Mouse (Mus musculus) small intestine, adult 2 months (tissue): ENCODE measurements at regions not wholly inside any gene's neighbourhood (a gene's known extent, or its start where the extent isn't known, plus 50 kb on each side); places are given as distances from the start of the nearest gene placed in this dataset.

Experiments
- H3K27ac ChIP-seq: fragments of 200-500 bp; 2 replicates; pipeline ENCODE4 v1.5.1; 2012; ENCODE audit warnings: low read depth, low read length, control low read depth, inconsistent platforms; ENCODE audit not compliant: insufficient read depth
- H3K27me3 ChIP-seq: fragments of 200-500 bp; 2 replicates; pipeline ENCODE4 v1.6.1; 2012; ENCODE audit warnings: mild to moderate bottlenecking, moderate library complexity, low read length, inconsistent platforms; ENCODE audit not compliant: control insufficient read depth, insufficient read depth
- H3K36me3 ChIP-seq: fragments of 200-500 bp; 2 replicates; pipeline ENCODE4 v1.6.1; 2012; ENCODE audit warnings: mild to moderate bottlenecking, low read length, control low read depth, inconsistent platforms; ENCODE audit not compliant: control insufficient read depth, insufficient read depth
- H3K4me1 ChIP-seq: fragments of 200-500 bp; 2 replicates; pipeline ENCODE4 v1.6.1; 2012; ENCODE audit warnings: low read length, inconsistent platforms, mixed read lengths; ENCODE audit not compliant: control insufficient read depth, insufficient read depth, insufficient read length
- H3K4me3 ChIP-seq: fragments of 200-500 bp; 2 replicates; pipeline ENCODE4 v1.5.1; 2012; ENCODE audit warnings: low read depth, mild to moderate bottlenecking, control low read depth, inconsistent platforms, low read length, moderate library complexity
- CTCF ChIP-seq: fragments of 200-500 bp; IDR thresholded peaks from 2 replicates; pipeline ENCODE4 v1.5.1; 2012; ENCODE audit warnings: low read depth, mild to moderate bottlenecking, control low read depth, inconsistent platforms, low read length, moderate library complexity, mixed read lengths; ENCODE audit not compliant: insufficient replicate concordance, insufficient read length; ENCODE audit errors: extremely low read depth
- POLR2A ChIP-seq: fragments of 200-500 bp; IDR thresholded peaks from 2 replicates; pipeline ENCODE4 v1.6.1; 2012; ENCODE audit warnings: low read depth, mild to moderate bottlenecking, control low read depth, inconsistent platforms, low read length, moderate library complexity
- WGBS: fragments of 180-500 bp; shearing (Covaris S2); methylation state at CpG from one replicate; pipeline ENCODE4 v1.1.7; 2018; 5-methylcytosine and 5-hydroxymethylcytosine counted together

- Histone ChIP-seq H3K4me1 (no peaks in the 10 kb centered on the region), H3K36me3 (no peaks in the 10 kb centered on the region), H3K27ac (no peak overlapping the region), H3K27me3 (no peaks in the 10 kb centered on the region), H3K4me3 (no peak overlapping the region)
- 92% methylated on average over 2 of the region's 2 CpGs for WGBS
- TF ChIP-seq CTCF, result no peak
- no peak for TF ChIP-seq POLR2A
Measured at GRCm38 (mm10) chr12:9874823-9875222, 304.9 kb downstream of the Osr1 start.

GRCm38 (mm10) chr12:9881953-9882623 is 312.2 kb downstream of the Osr1 start:
- no peak for TF ChIP-seq CTCF
- TF ChIP-seq POLR2A, result no peak
- 82% methylated on average over 2 of the region's 2 CpGs for WGBS
- Histone ChIP-seq H3K27me3 (no peaks in the 10 kb centered on the region), H3K4me3 (no peak overlapping the region), H3K27ac (no peak overlapping the region), H3K36me3 (no peaks in the 10 kb centered on the region), H3K4me1 (no peaks in the 10 kb centered on the region)

- no peaks in the 10 kb centered on the region for H3K4me1 ChIP-seq
- 10% methylated on average over 1 of the region's 1 CpGs for WGBS
- no peaks in the 10 kb centered on the region for H3K27me3 ChIP-seq
- H3K27ac ChIP-seq, result no peak overlapping the region
- H3K36me3 ChIP-seq, result no peaks in the 10 kb centered on the region
- TF ChIP-seq CTCF (no peak), POLR2A (no peak)
- no peak overlapping the region for H3K4me3 ChIP-seq
Measured at GRCm38 (mm10) chr12:9883037-9883730, 313.3 kb downstream of the Osr1 start.

- whole genome bisulfite sequencing, result 79% methylated on average over 2 of the region's 2 CpGs
Measured at GRCm38 (mm10) chr12:9894521-9894920, 324.6 kb downstream of the Osr1 start.

GRCm38 (mm10) chr12:9897980-9898379 is 328.1 kb downstream of the Osr1 start:
- Histone ChIP-seq H3K4me3 (no peak overlapping the region), H3K4me1 (no peaks in the 10 kb centered on the region), H3K27me3 (no peaks in the 10 kb centered on the region), H3K36me3 (no peaks in the 10 kb centered on the region), H3K27ac (no peak overlapping the region)
- WGBS, result 82% methylated on average over 6 of the region's 6 CpGs
- no peak for TF ChIP-seq POLR2A
- TF ChIP-seq CTCF, result no peak

More at GRCm38 (mm10) chr12:9894521-9894920, 324.6 kb downstream of the Osr1 start:
- Histone ChIP-seq H3K36me3 (no peaks in the 10 kb centered on the region), H3K4me1 (no peaks in the 10 kb centered on the region), H3K27me3 (no peaks in the 10 kb centered on the region), H3K4me3 (no peak overlapping the region), H3K27ac (no peak overlapping the region)
- TF ChIP-seq POLR2A, result no peak
- TF ChIP-seq CTCF, result no peak

- H3K4me1 ChIP-seq, result no peaks in the 10 kb centered on the region
- no peak for TF ChIP-seq CTCF
- TF ChIP-seq POLR2A, result no peak
- WGBS, result 54% methylated on average over 3 of the region's 3 CpGs
- H3K36me3 ChIP-seq, result no peaks in the 10 kb centered on the region
- H3K27me3 ChIP-seq, result no peaks in the 10 kb centered on the region
- H3K27ac ChIP-seq, result no peak overlapping the region
- no peak overlapping the region for H3K4me3 ChIP-seq
Measured at GRCm38 (mm10) chr12:9898420-9898819, 328.5 kb downstream of the Osr1 start.

GRCm38 (mm10) chr12:9901948-9902347 is 332.0 kb downstream of the Osr1 start:
- no peak overlapping the region for H3K4me3 ChIP-seq
- WGBS, result 57% methylated on average over 2 of the region's 2 CpGs
- no peaks in the 10 kb centered on the region for H3K27me3 ChIP-seq
- no peaks in the 10 kb centered on the region for H3K36me3 ChIP-seq
- TF ChIP-seq CTCF (no peak), POLR2A (no peak)
- no peaks in the 10 kb centered on the region for H3K4me1 ChIP-seq
- H3K27ac ChIP-seq, result no peak overlapping the region
